Mouse (Mus musculus): ENCODE data around the gene Wnt6.

GRCm38 (mm10) chr1:74759773-74760172 lies 11.9 kb upstream of the Wnt6 start:
- TF ChIP-seq EP300 (IDR thresholded peaks at IDR 0.05; ENCODE audit: low read depth) (no peak), CTCF (IDR thresholded peaks at IDR 0.05; ENCODE audit: low read depth) (peak; percentile 89)

Data from heart, postnatal 0 days (tissue).